Mouse (Mus musculus) brain, embryonic 14.5 days (tissue): Measurements from ENCODE around the gene Chd3.

ENCODE experiments used
- CTCF ChIP-seq: fragments of 200-500 bp; IDR thresholded peaks from 2 replicates; pipeline ENCODE4 v1.5.1; 2012; ENCODE audit warnings: inconsistent platforms, mild to moderate bottlenecking, moderate library complexity, borderline replicate concordance; ENCODE audit not compliant: insufficient read depth, insufficient read length; ENCODE audit errors: extremely low read depth
- POLR2A ChIP-seq: fragments of 200-500 bp; IDR thresholded peaks from 2 replicates; pipeline ENCODE4 v1.6.1; 2012; ENCODE audit warnings: mild to moderate bottlenecking, inconsistent platforms, borderline replicate concordance; ENCODE audit not compliant: poor library complexity, insufficient read depth, insufficient read length, severe bottlenecking; ENCODE audit errors: extremely low read depth

GRCm38 (mm10) chr11:69408541-69409377 is 39.6 kb upstream of the Chd3 start:
- TF ChIP-seq CTCF, result no peak
- no peak for TF ChIP-seq POLR2A
